Mouse (Mus musculus) spleen, adult 12 weeks (tissue): ENCODE data around the gene Zdhhc13.

ENCODE experiments used
- DNase-seq: peaks from one replicate; pipeline ENCODE4 v3.0.0; 2022; ENCODE audit warnings: low spot score

Zdhhc13 gene

GRCm38 (mm10) chr7:48842353-48842752, 53.5 kb downstream of the Zdhhc13 start:
- DNase-seq: no peak

GRCm38 (mm10) chr7:48843541-48843940, 54.7 kb downstream of the Zdhhc13 start:
- DNase-seq: no peak

- DNase-seq: no peak
These were observed 56.6 kb downstream of the Zdhhc13 start for GRCm38 (mm10) chr7:48845213-48845973.

- no peak for DNase-seq
These were observed 58.0 kb downstream of the Zdhhc13 start for GRCm38 (mm10) chr7:48846755-48847154.

- DNase-seq: no peak
These were observed 59.2 kb downstream of the Zdhhc13 start, which contains the start of gene Csrp3 for GRCm38 (mm10) chr7:48847820-48848650. Gene Csrp3 (minus strand): TSS chr7:48848033.

GRCm38 (mm10) chr7:48851529-48852104, 62.8 kb downstream of the Zdhhc13 start:
- DNase-seq: no peak

DNA sequence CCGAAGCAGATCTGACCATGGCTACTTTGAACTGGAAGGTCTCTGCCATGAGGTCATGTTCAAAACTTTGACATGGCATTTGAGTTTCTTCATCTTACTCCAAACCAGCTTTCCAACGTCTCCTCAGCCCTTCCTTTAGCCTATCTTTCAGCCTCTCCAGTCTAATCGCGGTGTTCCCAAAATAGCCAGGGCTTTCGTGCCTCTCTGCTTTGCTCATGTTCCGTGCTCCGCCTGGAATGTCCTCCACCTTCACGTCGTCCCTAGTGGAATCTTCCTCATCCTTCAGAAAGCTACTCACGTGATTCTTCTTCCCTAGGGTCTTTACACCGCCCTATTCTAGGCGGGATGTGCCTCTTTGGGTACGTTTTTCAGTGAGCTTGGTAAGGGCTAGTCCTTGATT, 64.7 kb downstream of the Zdhhc13 start:
- no peak for DNase-seq

DNA sequence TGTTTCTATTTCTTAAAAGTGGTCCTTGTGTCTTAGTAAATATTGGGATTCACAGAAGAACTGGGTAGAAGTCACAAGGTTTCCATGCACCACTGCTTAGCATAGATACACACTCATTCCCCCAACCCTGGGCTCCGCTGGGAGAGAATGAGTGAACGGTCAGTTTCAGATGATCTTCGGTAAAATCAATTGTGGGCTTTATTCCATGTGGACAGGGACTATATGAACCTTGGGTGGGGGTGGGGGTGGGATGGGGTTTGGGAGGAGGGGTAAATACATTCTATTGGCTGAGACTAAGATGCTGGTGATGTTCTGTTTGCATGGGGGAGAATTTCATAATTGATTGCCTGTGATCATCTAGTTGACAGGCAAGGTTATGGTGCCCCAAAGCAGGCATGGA, 66.7 kb downstream of the Zdhhc13 start:
- no peak for DNase-seq

GRCm38 (mm10) chr7:48858257-48858656, 69.5 kb downstream of the Zdhhc13 start:
- no peak for DNase-seq

DNA sequence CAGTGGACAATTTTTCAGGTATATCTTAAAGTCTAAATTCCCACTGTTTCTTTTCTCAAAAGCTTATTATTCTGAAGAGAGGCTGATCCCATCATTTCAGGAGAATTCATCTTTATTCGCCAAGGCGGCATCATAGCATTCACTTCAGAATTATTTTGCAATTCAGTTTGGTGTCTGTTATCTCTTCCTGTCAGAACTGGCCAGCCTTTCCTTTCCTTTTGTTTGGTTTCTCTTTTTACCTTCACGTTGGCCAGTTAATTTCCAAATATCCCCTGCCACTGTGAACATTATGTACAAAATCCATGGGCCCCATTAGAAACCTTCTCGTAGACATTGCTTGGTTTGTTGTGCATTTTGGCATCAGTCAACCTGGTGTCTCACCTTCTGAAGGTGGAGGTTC, 70.6 kb downstream of the Zdhhc13 start:
- DNase-seq: no peak

GRCm38 (mm10) chr7:48860948-48861347, 72.1 kb downstream of the Zdhhc13 start:
- no peak for DNase-seq

DNA sequence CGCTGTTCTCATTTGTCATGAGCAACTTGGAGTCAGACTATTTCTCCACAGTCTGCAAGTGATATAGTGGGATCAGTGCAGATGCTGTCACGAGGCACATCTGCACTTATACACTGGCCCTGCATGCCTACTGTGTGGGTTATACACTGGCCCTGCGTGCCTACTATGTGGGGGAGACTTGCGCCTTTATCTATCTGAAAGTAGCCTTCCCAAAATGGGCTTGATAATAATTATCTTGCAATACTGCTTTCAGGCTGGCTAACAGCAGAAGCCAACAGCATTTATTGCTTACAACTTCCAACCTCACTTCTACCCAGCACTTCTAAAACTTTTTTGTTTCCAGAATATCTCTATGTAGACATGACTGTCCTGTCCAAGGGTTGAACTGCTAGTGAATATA, 73.0 kb downstream of the Zdhhc13 start:
- no peak for DNase-seq

GRCm38 (mm10) chr7:48864199-48864598, 75.4 kb downstream of the Zdhhc13 start:
- DNase-seq: no peak

DNA sequence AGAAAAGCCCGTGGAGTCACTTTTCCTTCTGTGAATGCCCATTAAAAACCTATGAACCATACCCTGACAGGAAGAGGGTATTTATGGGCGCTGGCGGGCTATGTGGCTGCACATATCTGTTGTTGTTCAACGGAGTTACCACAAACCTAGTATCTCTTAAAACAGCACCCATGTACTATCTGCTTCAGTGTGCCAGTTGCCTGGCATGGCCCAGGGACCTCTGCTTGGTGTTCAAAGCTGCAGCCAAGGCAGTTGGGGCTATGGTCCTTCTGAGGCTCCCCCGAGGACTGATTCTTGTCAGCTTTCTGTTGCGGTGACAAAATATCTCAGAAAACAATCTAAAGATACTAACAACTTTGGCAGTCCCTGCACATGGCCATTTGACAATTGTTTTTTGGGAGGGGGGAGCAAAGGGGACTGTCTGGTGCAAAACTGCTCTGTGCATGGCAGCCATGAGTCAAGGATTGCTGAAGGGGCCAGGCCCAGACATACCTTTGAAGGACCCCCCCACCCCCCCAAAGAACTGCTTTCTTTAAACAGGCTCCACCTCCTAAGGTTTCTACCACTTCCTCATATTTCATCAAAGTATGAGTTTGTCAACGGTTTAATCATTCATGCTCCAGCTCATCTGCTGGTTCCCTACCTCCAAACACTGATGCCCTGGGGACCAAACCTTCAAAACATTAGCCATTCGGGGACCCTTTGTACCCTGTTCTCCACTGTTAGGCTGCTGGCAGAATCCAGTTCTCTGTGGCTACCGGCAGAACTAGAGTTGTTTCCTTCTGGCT, 76.1 kb downstream of the Zdhhc13 start:
- DNase-seq: no peak

GRCm38 (mm10) chr7:48867576-48867975, 78.8 kb downstream of the Zdhhc13 start:
- no peak for DNase-seq

GRCm38 (mm10) chr7:48870144-48870543, 81.3 kb downstream of the Zdhhc13 start:
- no peak for DNase-seq

DNA sequence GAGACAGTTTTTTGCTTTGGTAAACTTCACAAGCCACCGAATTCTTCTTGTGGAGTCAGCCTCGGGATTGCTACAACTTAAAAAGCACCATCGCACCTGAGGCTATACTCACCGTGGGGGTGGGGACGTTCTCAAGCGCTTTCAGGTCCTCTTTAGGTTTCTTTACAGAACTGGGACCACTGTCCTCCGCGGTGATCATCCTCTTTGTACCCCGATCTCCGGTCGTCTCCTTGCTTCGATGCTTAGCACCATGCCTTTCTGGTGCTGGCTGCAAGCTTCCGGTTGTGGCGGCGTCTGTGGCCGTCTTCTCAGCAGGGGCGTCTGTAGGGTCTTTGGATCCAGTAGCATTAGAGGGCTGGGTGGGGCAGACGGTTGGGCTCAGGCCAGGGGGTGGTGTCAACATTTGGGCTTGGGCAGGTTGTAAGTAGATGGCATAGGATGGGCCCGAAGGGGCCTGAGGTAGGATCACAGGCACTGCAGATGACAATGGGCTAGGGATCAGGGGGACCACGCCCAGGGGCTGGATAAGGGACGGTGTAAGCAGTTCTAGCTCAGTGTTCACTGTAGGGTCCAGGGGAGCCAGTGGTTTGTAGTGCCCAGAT, 81.9 kb downstream of the Zdhhc13 start:
- DNase-seq: no peak

- DNase-seq: no peak
These were observed 82.5 kb downstream of the Zdhhc13 start for GRCm38 (mm10) chr7:48871292-48871691.

DNA sequence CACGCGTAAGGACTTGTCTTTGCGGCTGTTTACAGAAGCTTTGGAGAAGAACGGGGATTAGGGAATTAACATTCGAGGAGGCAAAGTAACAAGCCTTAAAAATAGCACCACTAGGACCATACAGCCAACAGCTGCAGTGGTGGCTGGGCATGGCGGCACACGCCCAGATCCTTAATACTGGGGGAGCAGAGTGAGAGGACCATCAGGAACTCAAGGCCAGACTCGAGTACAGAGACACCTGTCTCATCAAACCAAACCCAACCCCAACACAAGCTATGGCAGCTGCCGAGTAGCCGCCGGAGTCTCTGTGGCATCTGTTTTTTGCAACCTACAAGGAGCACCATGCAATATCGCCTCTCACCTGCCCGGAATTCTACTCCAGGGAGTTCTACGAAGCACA, 86.3 kb downstream of the Zdhhc13 start:
- no peak for DNase-seq

GRCm38 (mm10) chr7:48876526-48876925, 87.7 kb downstream of the Zdhhc13 start:
- DNase-seq: peak; percentile 23
